Mouse (Mus musculus): ENCODE data around the gene F12.

Gene F12

GRCm38 (mm10) chr13:55390644-55391043, 35.9 kb downstream of the F12 start:
- in situ Hi-C loops (cut with MboI; ENCODE audit: unreplicated experiment in 2 of 2) = loop anchor here (5.0 to 10.0 kb wide), 2 partner anchors 56 to 58 kb away; no protein-coding TSS in a partner anchor

- in situ Hi-C loops (cut with MboI; ENCODE audit: unreplicated experiment in 2 of 2) = no loop called here
Measured at GRCm38 (mm10) chr13:55381790-55382189, 44.8 kb downstream of the F12 start.

DNA sequence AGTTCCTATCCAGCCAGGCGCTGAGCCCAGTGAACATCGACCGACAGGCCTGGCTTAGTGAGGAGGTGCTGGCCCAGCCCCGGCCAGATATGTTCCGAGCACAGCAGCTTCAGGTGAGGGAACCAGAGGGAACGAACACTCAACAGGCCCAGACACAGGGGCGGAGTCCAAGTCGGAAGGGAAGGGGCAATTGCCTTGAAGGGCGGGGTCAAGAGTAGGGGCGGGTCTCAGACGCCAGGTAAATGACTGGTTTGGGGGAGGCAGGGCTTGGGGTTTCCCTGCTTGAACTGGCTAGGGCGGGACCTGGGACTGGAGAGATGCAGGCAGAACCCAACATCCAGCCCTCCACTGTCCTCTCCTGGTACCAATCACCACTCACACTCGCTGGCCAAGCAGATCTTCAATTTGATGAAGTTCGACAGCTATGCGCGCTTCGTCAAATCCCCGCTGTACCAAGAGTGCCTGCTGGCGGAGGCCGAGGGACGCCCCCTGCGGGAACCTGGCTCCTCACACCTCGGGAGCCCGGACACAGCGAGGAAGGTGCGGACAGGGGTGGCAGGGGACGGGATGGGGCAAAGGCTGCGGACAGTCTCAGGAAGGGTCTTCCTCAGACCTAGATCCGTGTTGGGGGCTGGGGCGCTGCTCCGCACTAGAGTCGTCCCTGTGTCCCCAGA, 47.5 kb downstream of the F12 start:
- in situ Hi-C loops (cut with MboI; ENCODE audit: unreplicated experiment in 2 of 2) = no loop called here

- in situ Hi-C loops (cut with MboI; ENCODE audit: unreplicated experiment in 2 of 2) = no loop called here
Measured at GRCm38 (mm10) chr13:55375877-55376276, 50.7 kb downstream of the F12 start.

- in situ Hi-C loops (cut with MboI; ENCODE audit: unreplicated experiment in 2 of 2) = loop anchor here in 1 of 2 experiments (25.0 kb wide), 1 partner anchor 788 kb away; no protein-coding TSS in a partner anchor
Measured at GRCm38 (mm10) chr13:55374206-55374924, 52.2 kb downstream of the F12 start.

DNA sequence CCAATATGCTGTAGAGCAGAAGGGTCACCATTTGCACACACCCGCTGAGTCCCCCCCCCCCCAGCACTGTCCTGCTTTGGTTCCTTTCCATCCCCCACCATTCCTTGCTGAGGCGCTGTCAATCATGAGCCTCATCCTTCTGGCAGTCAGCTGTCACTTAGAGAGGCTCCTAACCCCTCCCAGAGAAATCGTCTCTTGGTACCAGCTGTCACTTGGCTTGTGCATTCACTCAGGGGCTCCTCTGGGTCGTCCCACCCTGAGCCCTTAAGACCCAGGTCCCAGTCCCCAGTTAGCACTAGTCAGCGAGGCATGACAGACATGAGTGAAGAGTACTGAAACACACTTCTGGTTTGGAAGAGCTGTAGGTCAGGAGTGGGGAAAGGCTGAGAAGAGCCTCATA, 54.9 kb downstream of the F12 start:
- in situ Hi-C loops (cut with MboI; ENCODE audit: unreplicated experiment in 2 of 2) = loop anchor here in 1 of 2 experiments (25.0 kb wide), 1 partner anchor 791 kb away; no protein-coding TSS in a partner anchor

DNA sequence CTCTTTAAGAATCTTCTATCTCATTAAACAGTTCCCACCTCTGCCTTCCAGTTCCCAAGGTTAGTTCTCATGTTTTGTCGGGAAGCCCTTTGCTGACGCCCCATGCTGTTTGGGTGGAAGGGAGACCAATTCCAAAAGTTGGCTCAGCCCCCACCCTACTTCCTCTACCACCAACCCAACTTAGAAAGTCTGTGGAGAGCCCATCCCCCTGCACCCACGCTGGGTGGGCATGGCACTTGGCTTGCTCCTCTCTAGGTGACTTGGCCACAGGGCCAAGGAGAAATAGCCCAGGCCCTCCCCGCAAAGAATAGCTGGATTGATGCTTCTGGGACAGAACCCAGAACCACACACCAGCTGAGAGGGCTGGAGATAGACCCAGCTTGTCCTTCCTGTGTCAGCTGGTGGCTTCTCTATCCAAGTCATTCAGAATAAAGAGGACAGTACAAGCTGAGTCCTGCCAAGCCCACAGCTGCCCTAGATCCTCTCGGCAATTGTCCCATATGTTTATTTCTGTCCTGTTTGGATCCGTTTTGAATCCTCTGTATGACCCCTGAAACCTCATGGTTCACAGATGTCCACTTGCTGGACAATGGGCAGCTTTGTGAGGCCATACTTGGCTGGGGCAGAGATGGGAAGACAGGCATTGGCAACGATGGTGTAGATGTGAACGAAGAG, 55.4 kb downstream of the F12 start:
- in situ Hi-C loops (cut with MboI; ENCODE audit: unreplicated experiment in 2 of 2) = loop anchor here in 1 of 2 experiments (25.0 kb wide), 1 partner anchor 791 kb away; no protein-coding TSS in a partner anchor

- in situ Hi-C loops (cut with MboI; ENCODE audit: unreplicated experiment in 2 of 2) = loop anchor here in 1 of 2 experiments (25.0 kb wide), 1 partner anchor 792 kb away; no protein-coding TSS in a partner anchor
Measured at GRCm38 (mm10) chr13:55370234-55370633, 56.4 kb downstream of the F12 start.

- in situ Hi-C loops (cut with MboI; ENCODE audit: unreplicated experiment in 2 of 2) = loop anchor here (5.0 to 25.0 kb wide), 2 partner anchors 37 to 793 kb away; no protein-coding TSS in a partner anchor
Measured at GRCm38 (mm10) chr13:55369531-55370114, 57.0 kb downstream of the F12 start, which contains the start of gene Rgs14. Gene Rgs14, plus strand, starts transcription at chr13:55369732.

GRCm38 (mm10) chr13:55368401-55368800, 58.2 kb downstream of the F12 start:
- in situ Hi-C loops (cut with MboI; ENCODE audit: unreplicated experiment in 2 of 2) = loop anchor here (5.0 to 25.0 kb wide), 2 partner anchors 36 to 794 kb away; no protein-coding TSS in a partner anchor

Measured in v-Abl transformed pro-B cells (cell line).